Mouse (Mus musculus) myocyte (in vitro differentiated cells): ENCODE data around the gene Upb1. TPM values are rescaled to one million over a fixed set of nuclear protein-coding genes. Genes with fewer than 3 reads are reported as not detected.

Experiments used
- H3K27me3 ChIP-seq: one replicate; pipeline ENCODE4 v1.6.1; 2011; ENCODE audit not compliant: control insufficient read depth, insufficient read depth, insufficient read length
- H3K36me3 ChIP-seq: one replicate; pipeline ENCODE4 v1.6.1; 2011; ENCODE audit not compliant: control insufficient read depth, insufficient read depth
- H3K4me2 ChIP-seq: one replicate; pipeline ENCODE4 v1.6.1; 2011; ENCODE audit warnings: low read depth, control low read depth
- H3K4me3 ChIP-seq: one replicate; pipeline ENCODE4 v1.5.1; 2011; ENCODE audit warnings: mild to moderate bottlenecking, control low read depth, moderate library complexity
- H3K79me2 ChIP-seq: one replicate; pipeline ENCODE4 v1.6.1; 2011; ENCODE audit not compliant: control insufficient read depth, insufficient read depth
- H3ac ChIP-seq: one replicate; pipeline ENCODE4 v1.6.1; 2011; ENCODE audit not compliant: control insufficient read depth, insufficient read length
- CEBPB ChIP-seq: IDR thresholded peaks from 2 replicates; pipeline ENCODE4 v1.6.1; 2011; ENCODE audit warnings: mild to moderate bottlenecking, moderate library complexity; ENCODE audit not compliant: poor library complexity, insufficient read depth, severe bottlenecking
- E2F4 ChIP-seq: IDR thresholded peaks from one replicate; pipeline ENCODE4 v1.6.1; 2011; ENCODE audit warnings: mild to moderate bottlenecking, control low read depth, moderate library complexity; ENCODE audit not compliant: insufficient read depth
- MAX ChIP-seq: IDR thresholded peaks from one replicate; pipeline ENCODE4 v1.6.1; 2011; ENCODE audit warnings: low read depth, mild to moderate bottlenecking, control low read depth
- MYOD1 ChIP-seq, 3 experiments: IDR thresholded peaks; one replicate each; pipeline ENCODE4 v1.6.1; 2011; ENCODE audit warnings: control low read depth in 2 of 3, low read depth in 2 of 3, mild to moderate bottlenecking in 2 of 3, moderate library complexity in 1 of 3; ENCODE audit not compliant: insufficient read length in 2 of 3, control insufficient read depth in 1 of 3
- MYOG ChIP-seq, 3 experiments: IDR thresholded peaks; one replicate each; pipeline ENCODE4 v1.6.1; 2011; ENCODE audit warnings: control low read depth in 2 of 3, low read depth in 2 of 3, mild to moderate bottlenecking in 2 of 3; ENCODE audit not compliant: insufficient read length in 2 of 3, control insufficient read depth in 1 of 3, insufficient read depth in 1 of 3
- POLR2A ChIP-seq: IDR thresholded peaks from one replicate; pipeline ENCODE4 v1.6.1; 2011; ENCODE audit warnings: low read depth, mild to moderate bottlenecking, control low read depth, moderate library complexity; ENCODE audit not compliant: insufficient read length
- POLR2AphosphoS2 ChIP-seq: IDR thresholded peaks from one replicate; pipeline ENCODE4 v1.6.1; 2011; ENCODE audit warnings: low read depth, control low read depth; ENCODE audit not compliant: insufficient read length
- REST ChIP-seq: IDR thresholded peaks from one replicate; pipeline ENCODE4 v1.6.1; 2011; ENCODE audit warnings: mild to moderate bottlenecking, control low read depth, moderate library complexity; ENCODE audit not compliant: insufficient read depth, insufficient read length
- SRF ChIP-seq: IDR thresholded peaks from one replicate; pipeline ENCODE4 v1.6.1; 2011; ENCODE audit warnings: low read depth; ENCODE audit not compliant: control insufficient read depth, insufficient read length
- TCF12 ChIP-seq: IDR thresholded peaks from one replicate; pipeline ENCODE4 v1.6.1; 2011; ENCODE audit warnings: mild to moderate bottlenecking, control low read depth; ENCODE audit not compliant: poor library complexity, insufficient read depth, severe bottlenecking
- TCF3 ChIP-seq: IDR thresholded peaks from one replicate; pipeline ENCODE4 v1.6.1; 2011; ENCODE audit warnings: low read depth, control low read depth; ENCODE audit not compliant: insufficient read length
- USF1 ChIP-seq: IDR thresholded peaks from one replicate; pipeline ENCODE4 v1.6.1; 2011; ENCODE audit warnings: low read depth, mild to moderate bottlenecking, control low read depth, moderate library complexity
- polyA plus RNA-seq: library from polyadenylated mRNA; unstranded; fragments of >200 nt; fragmentation: generic; extraction: Trizol; gene quantifications from one replicate; pipeline ENCODE4 v1.2.1, GENCODE M21; 2012; ENCODE audit warnings: missing spikeins

Upb1 gene
- polyA plus RNA-seq, 1 experiment = 0.04 TPM

DNA sequence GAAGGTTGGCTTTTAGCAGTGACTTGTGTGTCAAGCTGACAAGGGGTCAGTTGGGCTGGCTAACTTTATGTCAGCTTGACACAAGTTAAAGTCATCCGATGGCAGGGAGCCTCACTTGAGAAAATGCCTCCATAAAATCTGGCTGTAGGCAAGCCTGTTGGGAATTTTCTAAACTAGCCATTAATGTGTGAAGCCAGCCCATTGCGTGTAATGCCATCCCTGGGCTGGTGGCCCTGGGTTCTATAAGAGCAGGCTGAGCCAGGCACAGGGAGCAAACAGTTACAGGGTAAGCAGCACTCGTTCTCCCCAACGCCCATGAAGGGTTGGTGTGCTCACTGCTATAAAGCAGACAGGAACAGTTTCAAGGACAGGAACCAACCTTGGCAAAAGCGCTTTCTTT lies 81.4 kb downstream of the Upb1 start:
- H3K36me3 ChIP-seq = no peaks in the 10 kb centered on the region
- no peaks in the 10 kb centered on the region for H3K79me2 ChIP-seq
- H3K4me3 ChIP-seq = no peak overlapping the region
- no peak overlapping the region for H3ac ChIP-seq
- H3K4me2 ChIP-seq = no peak overlapping the region
- TF ChIP-seq TCF12 (no peak), MYOG (IDR thresholded peaks at IDR 0.05; ENCODE audit: control insufficient read depth in 1 of 3, insufficient read depth in 1 of 3, insufficient read length in 2 of 3, low read depth in 2 of 3) (no peak), TCF3 (no peak), USF1 (no peak), MYOD1 (IDR thresholded peaks at IDR 0.05; ENCODE audit: control insufficient read depth in 1 of 3, insufficient read length in 2 of 3, low read depth in 2 of 3) (no peak), POLR2AphosphoS2 (no peak), CEBPB (no peak), POLR2A (no peak), E2F4 (no peak), REST (no peak), MAX (no peak)
- no peaks in the 10 kb centered on the region for H3K27me3 ChIP-seq

- no peaks in the 10 kb centered on the region for H3K79me2 ChIP-seq
Observed at GRCm38 (mm10) chr10:75482919-75483483, 82.1 kb downstream of the Upb1 start.

DNA sequence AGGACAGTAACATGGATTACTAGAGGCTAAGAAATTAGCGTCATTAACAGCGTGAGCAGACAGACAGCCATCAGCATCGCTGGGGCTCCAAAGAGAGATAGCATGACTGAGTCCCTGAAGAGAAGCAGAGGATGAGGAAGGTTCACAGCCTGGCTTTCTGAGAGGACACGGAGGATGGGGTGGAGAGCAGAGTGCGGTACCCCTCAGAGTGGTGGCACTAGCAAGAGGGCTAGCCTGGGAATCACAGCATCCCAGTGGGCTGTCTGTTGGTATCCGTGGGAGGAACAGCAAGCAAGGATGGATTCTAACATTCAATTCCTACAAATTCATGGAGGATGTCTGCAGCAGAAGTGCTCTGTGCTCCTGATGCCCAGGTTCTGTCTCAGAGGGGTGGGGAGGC lies 83.2 kb downstream of the Upb1 start:
- Histone ChIP-seq H3K27me3 (no peaks in the 10 kb centered on the region), H3K36me3 (no peaks in the 10 kb centered on the region)

More at GRCm38 (mm10) chr10:75482919-75483483, 82.1 kb downstream of the Upb1 start:
- TF ChIP-seq USF1 (no peak), MYOD1 (IDR thresholded peaks at IDR 0.05; ENCODE audit: control insufficient read depth in 1 of 3, insufficient read length in 2 of 3, low read depth in 2 of 3) (peak in 2 of 3 experiments; percentile 25 to 40), TCF3 (no peak), SRF (no peak), POLR2AphosphoS2 (no peak)
- Histone ChIP-seq H3K4me3 (no peak overlapping the region), H3K27me3 (no peaks in the 10 kb centered on the region), H3ac (no peak overlapping the region), H3K36me3 (no peaks in the 10 kb centered on the region), H3K4me2 (no peak overlapping the region)

GRCm38 (mm10) chr10:75484767-75485166 lies 83.9 kb downstream of the Upb1 start:
- no peak overlapping the region for H3K4me3 ChIP-seq
- no peaks in the 10 kb centered on the region for H3K79me2 ChIP-seq
- no peak overlapping the region for H3K4me2 ChIP-seq
- TF ChIP-seq POLR2AphosphoS2 (no peak), SRF (no peak), CEBPB (no peak)
- no peaks in the 10 kb centered on the region for H3K36me3 ChIP-seq
- H3ac ChIP-seq = no peak overlapping the region
- no peaks in the 10 kb centered on the region for H3K27me3 ChIP-seq

More for the DNA sequence above, 83.2 kb downstream of the Upb1 start:
- H3ac ChIP-seq = no peak overlapping the region
- TF ChIP-seq POLR2AphosphoS2 (no peak), E2F4 (no peak), USF1 (no peak), POLR2A (no peak), MAX (no peak), CEBPB (no peak), TCF3 (no peak), MYOD1 (IDR thresholded peaks at IDR 0.05; ENCODE audit: control insufficient read depth in 1 of 3, insufficient read length in 2 of 3, low read depth in 2 of 3) (no peak), SRF (no peak), MYOG (IDR thresholded peaks at IDR 0.05; ENCODE audit: control insufficient read depth in 1 of 3, insufficient read depth in 1 of 3, insufficient read length in 2 of 3, low read depth in 2 of 3) (no peak), REST (no peak), TCF12 (no peak)
- H3K4me3 ChIP-seq = no peak overlapping the region
- no peak overlapping the region for H3K4me2 ChIP-seq
- no peaks in the 10 kb centered on the region for H3K79me2 ChIP-seq

DNA sequence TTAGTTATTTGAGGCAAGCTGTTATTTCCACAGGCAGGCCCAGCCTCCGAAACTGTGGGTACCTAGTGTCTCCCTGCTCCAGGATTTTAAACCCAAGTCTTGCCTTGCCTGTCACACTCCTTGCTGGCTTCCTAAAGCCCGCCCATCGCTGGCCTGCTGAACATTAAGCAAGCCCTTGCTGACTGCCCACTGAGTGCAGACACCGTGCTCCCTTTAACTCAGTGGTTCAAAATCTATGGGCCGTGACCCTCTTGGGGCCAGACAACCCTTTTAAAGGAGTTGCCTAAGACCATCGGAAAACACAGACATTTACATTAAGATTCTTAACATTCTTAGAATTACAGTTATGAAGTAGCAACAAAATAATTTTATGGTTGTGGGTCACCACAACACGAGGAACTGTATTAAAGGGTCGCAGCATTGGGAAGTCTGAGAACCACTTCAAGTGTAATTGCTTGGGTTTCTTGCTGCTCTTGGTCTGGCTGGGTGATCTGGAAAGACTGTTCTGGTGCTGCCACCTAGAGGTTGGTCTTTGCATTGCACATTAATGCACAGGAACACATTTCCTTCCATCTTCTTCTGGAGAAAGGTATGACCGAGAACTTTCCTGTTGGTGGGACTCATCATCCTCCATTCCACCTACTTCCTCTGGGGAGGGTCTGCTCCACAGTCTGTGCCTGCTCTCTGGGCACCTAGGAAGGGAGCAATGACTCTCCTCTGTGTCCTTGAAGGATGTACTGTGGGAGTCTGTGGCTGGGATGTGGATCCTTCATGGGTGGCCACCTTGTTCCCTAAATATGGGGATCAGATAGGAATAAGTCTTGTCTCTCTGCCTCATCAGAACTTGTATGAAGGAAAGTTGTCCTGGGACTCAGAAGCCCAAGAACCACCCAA lies 85.4 kb downstream of the Upb1 start:
- Histone ChIP-seq H3K79me2 (no peaks in the 10 kb centered on the region), H3ac (no peak overlapping the region), H3K4me2 (no peak overlapping the region), H3K36me3 (no peaks in the 10 kb centered on the region), H3K27me3 (no peaks in the 10 kb centered on the region), H3K4me3 (no peak overlapping the region)
- TF ChIP-seq CEBPB (no peak), POLR2A (no peak), MYOG (IDR thresholded peaks at IDR 0.05; ENCODE audit: control insufficient read depth in 1 of 3, insufficient read depth in 1 of 3, insufficient read length in 2 of 3, low read depth in 2 of 3) (no peak), MYOD1 (IDR thresholded peaks at IDR 0.05; ENCODE audit: control insufficient read depth in 1 of 3, insufficient read length in 2 of 3, low read depth in 2 of 3) (no peak), MAX (no peak), REST (no peak), POLR2AphosphoS2 (no peak), SRF (no peak), E2F4 (no peak), TCF3 (no peak), USF1 (no peak)
